Comparison of ENCODE assay signal across 9 mouse cellular contexts in the genomic region with DNA sequence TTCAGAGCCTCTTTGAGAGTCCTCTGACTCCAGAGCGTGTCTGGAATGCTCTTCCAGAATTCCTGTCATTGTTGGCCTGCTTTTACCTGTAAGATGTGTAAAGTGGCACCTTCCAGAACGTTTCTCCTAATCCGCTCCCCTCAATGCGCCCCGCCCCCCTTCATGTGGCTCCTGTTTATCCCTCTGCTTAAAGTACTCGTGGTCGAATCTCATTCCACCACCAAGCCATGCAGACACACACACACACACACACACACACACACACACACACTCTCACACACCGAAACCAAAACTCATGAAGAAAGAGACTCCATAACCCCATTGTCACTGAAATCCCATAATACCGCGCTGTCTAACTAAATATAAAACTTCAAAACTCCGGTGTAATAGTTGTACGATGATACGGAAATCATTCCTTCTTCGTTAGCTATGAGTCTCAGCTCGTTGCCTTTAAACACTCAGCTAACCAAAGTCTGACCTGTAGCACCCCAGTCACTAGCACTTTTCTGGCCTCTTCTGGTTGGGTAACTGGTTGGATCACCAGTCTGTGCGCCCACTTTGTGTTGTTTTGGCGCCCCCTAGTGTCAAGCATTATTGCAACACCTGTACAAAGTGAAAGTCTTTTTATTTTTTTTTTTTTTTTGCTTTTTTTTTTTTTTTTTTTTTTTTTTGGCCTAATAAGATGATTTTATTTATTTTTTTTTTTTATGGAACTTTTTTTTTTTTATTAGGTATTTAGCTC. TPM values are rescaled to one million over a fixed set of nuclear protein-coding genes. Genes with fewer than 3 reads are reported as not detected.
DNase-seq lines count a peak whose midpoint lies in the region; ATAC-seq and TF ChIP-seq lines count a peak whose summit lies in the region.
"Had no signal": no experiment of that assay in that cellular context is flagged by ENCODE, and none has a peak within 500 bp of the region (broad histone marks: within the 10 kb centered on the region; RNA-seq: fewer than 3 reads in every experiment).

No protein-coding gene starts in this region.

- H3K4me3 ChIP-seq in E14TG2a.4 (replicated peaks; ENCODE audit: low read length), result no peak overlapping the region
- H3K4me3 ChIP-seq in forebrain, embryonic 14.5 days (ENCODE audit: low read depth, low read length), result no peak overlapping the region
- H3K4me3 ChIP-seq in lung, adult 2 months (replicated peaks; ENCODE audit: extremely low read depth, low read depth, low read length), result no peak overlapping the region
- H3K4me3 ChIP-seq: erythroblast, embryonic 14.5 days had no signal

- 47% methylated on average over 17 of the region's 17 CpGs for WGBS in forebrain, embryonic 14.5 days
- WGBS in lung, adult 2 months, result 39% methylated on average over 17 of the region's 17 CpGs

- H3K36me3 ChIP-seq in E14TG2a.4 (ENCODE audit: insufficient read depth, low read length), result no peaks in the 10 kb centered on the region
- no peaks in the 10 kb centered on the region for H3K36me3 ChIP-seq in forebrain, embryonic 14.5 days (ENCODE audit: control insufficient read depth, insufficient read depth, low read length)

- DNase-seq in cerebellum, adult 11 months, result peak; percentile 71
- peak; percentile 90 for DNase-seq in forebrain, embryonic 14.5 days (ENCODE audit: low spot score)
- peak; percentile 44 for DNase-seq in heart, postnatal 25 days (ENCODE audit: low spot score)
- peak; percentile 82 for DNase-seq in layer of hippocampus, adult 11-12 months (ENCODE audit: low spot score)
- peak; percentile 82 for DNase-seq in lung, adult 2 months
- DNase-seq in testis, postnatal 14 days (ENCODE audit: low spot score), result peak; percentile 74

- H3K9me3 ChIP-seq in E14TG2a.4 (ENCODE audit: low read length), result no peaks in the 10 kb centered on the region
- H3K9me3 ChIP-seq in forebrain, embryonic 14.5 days (replicated peaks; ENCODE audit: control insufficient read depth, low read length), result no peaks in the 10 kb centered on the region

- H3K4me1 ChIP-seq in E14TG2a.4 (replicated peaks; ENCODE audit: low read depth, low read length), result peaks cover 33% of the 10 kb centered on the region
- no peaks in the 10 kb centered on the region for H3K4me1 ChIP-seq in forebrain, embryonic 14.5 days (ENCODE audit: control insufficient read depth, insufficient read depth, low read length)
- no peaks in the 10 kb centered on the region for H3K4me1 ChIP-seq in lung, adult 2 months (ENCODE audit: control insufficient read depth, insufficient read depth, low read length)

- no peak overlapping the region for H3K27ac ChIP-seq in forebrain, embryonic 14.5 days (ENCODE audit: low read depth, low read length)

- intact Hi-C loops in heart, postnatal 25 days (cut with DNase I), result loop anchor here (5.0 kb wide), 1 partner anchor 305 kb away; no protein-coding TSS in a partner anchor

- no peak for TF ChIP-seq POLR2A in lung, adult 2 months (IDR thresholded peaks at IDR 0.05; ENCODE audit: borderline replicate concordance, extremely low read depth, low read depth, low read length)

- peak; percentile 89 for ATAC-seq in forebrain, embryonic 14.5 days
- ATAC-seq in neutrophil, adult 5-6 weeks (ENCODE audit: extremely low read depth, insufficient number of reproducible peaks, low FRiP score, poor library complexity, severe bottlenecking), result peak; percentile 100

- H3K9ac ChIP-seq in forebrain, embryonic 14.5 days (ENCODE audit: low read length), result no peak overlapping the region

- peaks cover 23% of the 10 kb centered on the region for H3K27me3 ChIP-seq in E14TG2a.4 (ENCODE audit: insufficient read depth, low read length)
- H3K27me3 ChIP-seq in forebrain, embryonic 14.5 days (replicated peaks; ENCODE audit: control insufficient read depth, insufficient read depth, low read length), result no peaks in the 10 kb centered on the region

- no peak overlapping the region for H3K4me2 ChIP-seq in forebrain, embryonic 14.5 days (ENCODE audit: low read length)

- peak; percentile 48 for TF ChIP-seq CTCF in E14TG2a.4 (conservative IDR thresholded peaks at IDR 0.05; ENCODE audit: low read length)
- TF ChIP-seq CTCF in lung, adult 2 months (IDR thresholded peaks at IDR 0.05; ENCODE audit: insufficient read depth, low read length), result peak; percentile 70

RNA-seq across cellular contexts. Expression of gene Sf3b5, which starts 8.2 kb away (rescaled TPM):
- polyA plus RNA-seq in forebrain, embryonic 14.5 days (2014; fragmentation: Nextera tagmentation; extraction: Ambion mirVana), result 32.5 and 36.8 TPM in 2 replicates
- 1 to 10 TPM; 6.3 to 6.9 TPM for total RNA-seq in heart, postnatal 25 days (2021)
- 29.1 and 41.2 TPM in 2 replicates for polyA plus RNA-seq in lung, adult 2 months (2012; rRNA removed)
- total RNA-seq in neutrophil, adult 5-6 weeks (2017), result 6.5 and 9.1 TPM in 2 replicates

RNA-seq across cellular contexts. Expression of gene Stx11, which starts 32.8 kb away (rescaled TPM):
- polyA plus RNA-seq in forebrain, embryonic 14.5 days (2014; fragmentation: Nextera tagmentation; extraction: Ambion mirVana), result 0.93 and 0.98 TPM in 2 replicates
- total RNA-seq in heart, postnatal 25 days (2021), result 1 to 10 TPM; 1.7 to 2.2 TPM
- polyA plus RNA-seq in lung, adult 2 months (2012; rRNA removed), result 16.0 and 17.1 TPM in 2 replicates
- 67.7 and 67.8 TPM in 2 replicates for total RNA-seq in neutrophil, adult 5-6 weeks (2017)

Comparison
In these comparisons a context has a peak if more than half of its experiments do, and no peak if none do; other contexts are left out.
1. RNA of gene Stx11, which starts 32.8 kb away (total RNA-seq): 67.7 to 67.8 TPM in neutrophil, adult 5-6 weeks; 1.7 to 2.2 TPM in heart, postnatal 25 days; every median in the first group is over 10 times any median in the second.
2. Peak in every context shown above with its lines, with median percentiles within 50 percentile points of each other: DNase-seq.